Mouse (Mus musculus) heart, postnatal 0 days (tissue): ENCODE data around the gene Ncstn. TPM values are rescaled to one million over a fixed set of nuclear protein-coding genes. Genes with fewer than 3 reads are reported as not detected.

ENCODE experiments used
- ATAC-seq: fragments of 200-750 bp; cut with Nextera tagmentation; 2 replicates; pipeline ENCODE4 v1.8.0; 2017; ENCODE audit warnings: low read depth, moderate number of reproducible peaks, moderate library complexity; ENCODE audit not compliant: insufficient read depth
- DNase-seq: peaks from one replicate; pipeline ENCODE4 v3.0.0-alpha.2; 2016; ENCODE audit warnings: low spot score
- H3K27ac ChIP-seq: fragments of 300-500 bp; sonication (generic); 2 replicates; pipeline ENCODE4 v1.5.1; 2014; ENCODE audit warnings: low read depth, mild to moderate bottlenecking
- H3K27me3 ChIP-seq: fragments of 300-500 bp; sonication (generic); 2 replicates; pipeline ENCODE4 v1.6.1; 2014; ENCODE audit warnings: low read length, mixed read lengths; ENCODE audit not compliant: control insufficient read depth, insufficient read depth
- H3K36me3 ChIP-seq: fragments of 300-500 bp; sonication (generic); replicated peaks from 2 replicates; pipeline ENCODE4 v1.6.1; 2014; ENCODE audit warnings: low read length, mixed read lengths; ENCODE audit not compliant: control insufficient read depth, insufficient read depth
- H3K4me1 ChIP-seq: fragments of 300-500 bp; sonication (generic); 2 replicates; pipeline ENCODE4 v1.6.1; 2014; ENCODE audit warnings: antibody characterized with exemption; ENCODE audit not compliant: control insufficient read depth, insufficient read depth
- H3K4me2 ChIP-seq: fragments of 300-500 bp; sonication (generic); 2 replicates; pipeline ENCODE4 v1.6.1; 2014; ENCODE audit warnings: low read depth, mild to moderate bottlenecking, low read length, moderate library complexity
- H3K4me3 ChIP-seq: fragments of 300-500 bp; sonication (generic); 2 replicates; pipeline ENCODE4 v1.5.1; 2014; ENCODE audit warnings: low read depth, low read length
- H3K9ac ChIP-seq: fragments of 300-500 bp; sonication (generic); replicated peaks from 2 replicates; pipeline ENCODE4 v1.6.1; 2014; ENCODE audit warnings: low read depth, low read length, mixed read lengths
- H3K9me3 ChIP-seq: fragments of 300-500 bp; sonication (generic); replicated peaks from 2 replicates; pipeline ENCODE4 v1.6.1; 2016; ENCODE audit warnings: low read length; ENCODE audit not compliant: control insufficient read depth
- CTCF ChIP-seq: IDR thresholded peaks from 2 replicates; pipeline ENCODE4 v1.5.1; 2016; ENCODE audit warnings: antibody characterized with exemption, control low read depth, low read depth
- EP300 ChIP-seq: IDR thresholded peaks from 2 replicates; pipeline ENCODE4 v1.6.1; 2016; ENCODE audit warnings: antibody characterized with exemption, low read depth
- WGBS: fragments of 180-500 bp; shearing (Covaris S2); extraction: QIAGEN DNeasy Blood & Tissue Kit; methylation state at CpG from one replicate; pipeline ENCODE4 v1.1.7; 2014; 5-methylcytosine and 5-hydroxymethylcytosine counted together
- polyA plus RNA-seq: library from polyadenylated mRNA; unstranded; fragments of >200 nt; fragmentation: Nextera tagmentation; extraction: Ambion mirVana; gene quantifications from 2 replicates; pipeline ENCODE4 v1.2.1, GENCODE M21; 2015
- total RNA-seq: library from RNA; depleted of rRNA; stranded (reverse); fragments of >200 nt; gene quantifications from 2 replicates; pipeline ENCODE4 v1.2.3, GENCODE M21; 2014; ENCODE audit warnings: low replicate concordance

Gene Ncstn
- total and polyA plus RNA-seq, 2 experiments from 2014 or later: 53.4 to 68.1 TPM

DNA sequence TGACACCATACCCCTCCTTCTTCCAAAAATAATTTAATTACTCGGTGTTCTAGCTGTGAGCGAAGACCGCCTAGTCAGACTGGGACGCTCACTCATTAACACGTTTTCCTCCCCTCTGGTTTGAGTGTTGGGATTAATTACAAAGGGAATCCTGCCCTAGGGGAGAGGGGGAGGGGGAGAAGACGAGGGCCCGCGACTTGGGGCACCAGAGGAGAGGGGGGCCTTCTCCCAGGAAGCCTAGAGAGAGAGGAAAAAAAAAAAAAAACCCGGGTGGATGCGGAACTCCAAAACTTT lies 54.8 kb downstream of the Ncstn start:
- no peaks in the 10 kb centered on the region for H3K9me3 ChIP-seq
- no peaks in the 10 kb centered on the region for H3K36me3 ChIP-seq
- peaks cover 25% of the 10 kb centered on the region for H3K4me1 ChIP-seq
- DNase-seq (no peak), ATAC-seq (no peak)
- peak overlapping the region; percentile 90 for H3K4me3 ChIP-seq
- no peaks in the 10 kb centered on the region for H3K27me3 ChIP-seq
- no peak overlapping the region for H3K27ac ChIP-seq
- peak overlapping the region; percentile 93 for H3K4me2 ChIP-seq
- TF ChIP-seq EP300 (no peak), CTCF (no peak)
- 34% methylated on average over 10 of the region's 10 CpGs for WGBS
- H3K9ac ChIP-seq: peak overlapping the region; percentile 86; the same call in 1 of the 2 replicates

DNA sequence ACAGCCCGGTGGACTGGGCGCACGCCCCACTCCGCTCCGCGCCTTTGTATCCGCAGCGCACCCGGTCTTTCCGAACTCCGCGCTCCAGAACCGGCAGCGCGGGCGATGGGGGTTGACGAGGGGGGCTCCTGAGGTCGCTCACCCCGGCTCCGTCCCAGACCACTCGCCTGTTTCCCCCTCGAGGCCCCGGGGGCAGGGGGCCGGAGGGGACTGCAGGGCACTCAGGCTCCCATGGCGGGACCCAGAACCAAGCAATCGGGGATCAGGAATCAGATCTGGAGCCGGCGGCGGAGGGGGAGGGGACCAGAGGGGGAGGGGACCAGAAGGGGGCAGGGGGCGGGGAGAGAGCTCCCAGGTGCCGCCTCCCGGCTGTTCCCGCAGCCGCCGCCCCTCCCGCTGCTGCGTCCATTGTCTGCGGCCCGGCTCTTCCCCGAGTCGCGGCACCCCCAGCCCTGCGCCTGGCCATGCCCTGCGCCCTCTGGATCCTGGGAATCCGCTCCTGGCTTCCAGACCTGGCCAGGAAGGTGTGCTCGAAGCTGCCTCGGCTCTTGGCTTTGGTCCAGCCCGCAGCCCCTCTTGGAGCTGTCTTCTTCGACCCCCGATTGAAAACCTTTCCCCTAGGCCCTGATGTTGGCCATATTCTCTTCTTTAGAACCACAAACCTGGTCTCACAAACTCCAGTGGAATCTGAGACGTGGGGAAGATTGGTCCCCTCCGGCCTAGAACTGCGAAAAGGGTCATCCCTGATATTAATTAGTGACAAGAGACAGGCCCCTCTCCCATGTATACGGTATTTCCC lies 55.4 kb downstream of the Ncstn start:
- WGBS: 1% methylated on average over 52 of the region's 54 CpGs
- ATAC-seq: peak; percentile 88
- H3K27me3 ChIP-seq: no peaks in the 10 kb centered on the region

DNA sequence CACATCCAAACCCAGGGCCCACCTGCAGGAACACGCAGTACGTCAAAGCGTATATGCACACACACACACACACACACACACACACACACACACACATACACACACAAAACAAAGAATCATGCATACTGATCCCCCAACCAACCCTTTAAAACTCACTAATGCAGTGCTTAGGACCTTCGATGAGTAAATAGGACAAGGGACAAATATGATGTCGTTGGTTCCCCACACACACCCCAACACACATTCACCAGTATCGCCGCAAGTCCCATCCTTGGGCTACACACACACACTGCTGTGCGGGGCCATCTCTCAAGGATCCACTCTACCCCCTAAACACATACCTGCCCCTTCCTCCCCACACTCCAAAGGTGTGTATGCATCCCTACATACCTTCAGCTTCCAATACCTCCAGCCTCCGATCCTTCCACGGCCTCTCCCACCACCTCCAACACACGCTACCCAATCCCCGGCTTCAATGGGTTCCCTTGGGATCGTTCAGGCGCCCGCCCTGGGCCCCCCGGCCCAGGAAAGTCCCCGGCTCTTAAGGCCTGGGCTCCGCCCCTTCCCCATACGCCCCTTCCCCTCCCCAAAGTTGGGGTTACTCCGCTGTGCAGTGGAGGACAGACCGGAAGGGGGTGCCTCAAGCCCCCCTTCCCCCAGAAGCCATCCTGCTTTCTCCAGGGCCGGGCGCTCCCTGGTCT lies 56.2 kb downstream of the Ncstn start:
- peak overlapping the region; percentile 68 for H3K27ac ChIP-seq
- DNase-seq (peak; percentile 28), ATAC-seq (peak; percentile 37)
- 7% methylated on average over 23 of the region's 23 CpGs for WGBS
- H3K4me3 ChIP-seq: peak overlapping the region; percentile 90
- H3K36me3 ChIP-seq: no peaks in the 10 kb centered on the region
- peaks cover 25% of the 10 kb centered on the region for H3K4me1 ChIP-seq
- no peaks in the 10 kb centered on the region for H3K27me3 ChIP-seq
- H3K9me3 ChIP-seq: no peaks in the 10 kb centered on the region
- TF ChIP-seq CTCF (no peak), EP300 (no peak)
- H3K4me2 ChIP-seq: peak overlapping the region; percentile 93
- H3K9ac ChIP-seq: peak overlapping the region; percentile 86

More for the DNA sequence above, 55.4 kb downstream of the Ncstn start:
- peaks cover 25% of the 10 kb centered on the region for H3K4me1 ChIP-seq
- H3K36me3 ChIP-seq: no peaks in the 10 kb centered on the region
- H3K27ac ChIP-seq: peak overlapping the region; percentile 68
- peak overlapping the region; percentile 90 for H3K4me3 ChIP-seq
- peak; percentile 79 for DNase-seq
- H3K9me3 ChIP-seq: no peaks in the 10 kb centered on the region
- no peak for TF ChIP-seq EP300
- TF ChIP-seq CTCF: no peak
- H3K9ac ChIP-seq: peak overlapping the region; percentile 86
- peak overlapping the region; percentile 93 for H3K4me2 ChIP-seq

DNA sequence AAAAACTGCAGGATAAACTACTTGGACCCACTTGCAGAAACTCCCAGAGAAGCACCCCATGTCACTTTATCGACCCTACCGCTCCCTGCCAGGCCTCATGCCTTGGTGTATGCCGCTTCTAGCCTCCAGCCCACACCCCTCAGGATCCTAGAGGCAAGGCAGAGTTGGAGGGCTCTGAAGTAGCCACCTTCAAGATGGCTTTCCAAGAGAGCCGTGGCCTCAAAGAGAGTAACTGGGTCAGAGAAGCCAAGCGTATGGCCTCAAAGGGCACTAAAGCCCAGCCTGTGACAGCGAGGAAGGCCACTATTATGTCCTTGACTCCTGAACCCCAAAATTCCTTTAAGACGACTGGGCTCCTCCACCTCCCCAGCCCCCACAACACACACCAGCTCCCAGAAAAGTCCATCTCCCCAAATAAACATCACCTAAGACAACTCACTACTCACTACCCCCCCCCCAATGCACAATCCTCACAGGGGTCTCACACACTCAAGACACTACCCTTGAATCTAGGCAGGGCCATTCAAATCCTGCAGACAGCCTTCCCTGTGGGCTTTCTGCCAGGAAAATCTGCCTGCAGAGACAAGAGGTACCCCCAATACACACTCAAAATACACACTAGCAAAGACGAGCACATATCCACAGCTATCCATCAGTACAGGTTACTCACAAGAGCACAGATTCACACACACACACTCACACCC lies 57.2 kb downstream of the Ncstn start:
- Histone ChIP-seq H3K4me3 (no peak overlapping the region), H3K36me3 (no peaks in the 10 kb centered on the region), H3K9me3 (no peaks in the 10 kb centered on the region), H3K4me2 (peak overlapping the region; percentile 93; the same call in 1 of the 2 replicates), H3K27me3 (no peaks in the 10 kb centered on the region), H3K4me1 (peaks cover 25% of the 10 kb centered on the region), H3K27ac (no peak overlapping the region), H3K9ac (no peak overlapping the region)
- ATAC-seq (no peak), DNase-seq (no peak)
- TF ChIP-seq EP300 (no peak), CTCF (no peak)
- WGBS: 70% methylated on average over 8 of the region's 8 CpGs

DNA sequence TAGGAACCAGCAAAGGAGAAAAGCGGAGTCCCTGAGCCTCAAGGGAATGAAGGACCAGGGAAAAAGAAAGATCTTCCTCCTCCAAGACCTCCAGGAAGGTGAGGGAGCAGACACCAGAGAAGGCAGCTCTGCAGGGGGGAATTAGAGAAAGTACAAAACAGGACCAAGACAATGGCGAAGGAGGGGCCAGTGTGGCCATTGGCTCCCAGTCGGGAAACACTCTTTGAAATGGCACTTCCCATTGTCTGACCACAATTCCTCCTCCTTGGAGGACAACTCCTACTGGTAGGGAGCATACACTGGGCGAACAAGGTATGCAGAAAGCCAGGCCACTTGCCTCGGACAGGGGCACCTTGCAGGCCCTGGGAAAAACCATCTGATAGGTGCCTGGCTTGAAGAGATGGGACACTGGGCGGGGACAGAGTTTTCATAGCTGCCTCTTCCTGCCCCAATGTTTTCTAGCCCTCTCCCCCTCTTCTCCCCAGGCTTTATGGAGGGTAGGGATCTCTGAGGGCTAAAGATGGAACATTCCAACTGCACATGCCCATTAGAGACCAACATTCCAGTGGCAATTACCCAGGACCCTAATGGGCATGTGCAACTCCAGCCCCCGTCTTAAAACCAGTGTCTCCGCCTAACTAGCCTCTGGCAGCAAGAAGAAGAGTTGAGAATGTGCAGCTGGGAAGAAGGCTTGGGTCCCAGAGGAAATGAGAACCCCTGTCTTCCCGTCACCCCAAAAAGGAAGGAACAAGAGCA lies 58.3 kb downstream of the Ncstn start:
- WGBS: 60% methylated on average over 9 of the region's 9 CpGs
- Histone ChIP-seq H3K4me2 (no peak overlapping the region), H3K4me1 (peaks cover 25% of the 10 kb centered on the region), H3K9ac (no peak overlapping the region), H3K9me3 (no peaks in the 10 kb centered on the region), H3K4me3 (no peak overlapping the region), H3K27me3 (no peaks in the 10 kb centered on the region), H3K36me3 (no peaks in the 10 kb centered on the region), H3K27ac (no peak overlapping the region)
- ATAC-seq (no peak), DNase-seq (no peak)
- TF ChIP-seq EP300 (no peak), CTCF (no peak)
